Mouse (Mus musculus) testis, adult 2 months (tissue): ENCODE results near the gene Cdt1. TPM values are rescaled to one million over a fixed set of nuclear protein-coding genes. Genes with fewer than 3 reads are reported as not detected.

ENCODE experiments used
- H3K27ac ChIP-seq: fragments of 200-500 bp; 2 replicates; pipeline ENCODE4 v1.5.1; 2012; ENCODE audit warnings: low read depth, low read length; ENCODE audit not compliant: control insufficient read depth, insufficient read depth
- H3K27me3 ChIP-seq: fragments of 200-500 bp; 2 replicates; pipeline ENCODE4 v1.6.1; 2012; ENCODE audit warnings: mild to moderate bottlenecking, low read length, moderate library complexity; ENCODE audit not compliant: control insufficient read depth, insufficient read depth
- H3K36me3 ChIP-seq: fragments of 200-500 bp; 2 replicates; pipeline ENCODE4 v1.6.1; 2012; ENCODE audit warnings: mild to moderate bottlenecking, low read length; ENCODE audit not compliant: control insufficient read depth, insufficient read depth
- H3K4me1 ChIP-seq: fragments of 200-500 bp; 2 replicates; pipeline ENCODE4 v1.6.1; 2012; ENCODE audit warnings: low read length; ENCODE audit not compliant: control insufficient read depth, insufficient read depth
- H3K4me3 ChIP-seq: fragments of 200-500 bp; 2 replicates; pipeline ENCODE4 v1.5.1; 2012; ENCODE audit warnings: low read depth, mild to moderate bottlenecking, low read length, moderate library complexity, mixed read lengths; ENCODE audit not compliant: control insufficient read depth
- CTCF ChIP-seq: fragments of 200-500 bp; IDR thresholded peaks from 2 replicates; pipeline ENCODE4 v1.5.1; 2012; ENCODE audit warnings: low read depth, mild to moderate bottlenecking, inconsistent platforms, low read length, moderate library complexity; ENCODE audit not compliant: control insufficient read depth, insufficient read depth, insufficient replicate concordance
- POLR2A ChIP-seq: fragments of 200-500 bp; IDR thresholded peaks from 2 replicates; pipeline ENCODE4 v1.6.1; 2012; ENCODE audit warnings: low read depth, mild to moderate bottlenecking, inconsistent platforms, low read length, moderate library complexity; ENCODE audit not compliant: control insufficient read depth
- polyA plus RNA-seq: library from polyadenylated mRNA; depleted of rRNA; stranded (reverse); fragments of >200 nt; gene quantifications from 2 replicates; pipeline ENCODE4 v1.2.3, GENCODE M21; 2012

Cdt1 gene
- polyA plus RNA-seq, 1 experiment = 4.5 TPM

DNA sequence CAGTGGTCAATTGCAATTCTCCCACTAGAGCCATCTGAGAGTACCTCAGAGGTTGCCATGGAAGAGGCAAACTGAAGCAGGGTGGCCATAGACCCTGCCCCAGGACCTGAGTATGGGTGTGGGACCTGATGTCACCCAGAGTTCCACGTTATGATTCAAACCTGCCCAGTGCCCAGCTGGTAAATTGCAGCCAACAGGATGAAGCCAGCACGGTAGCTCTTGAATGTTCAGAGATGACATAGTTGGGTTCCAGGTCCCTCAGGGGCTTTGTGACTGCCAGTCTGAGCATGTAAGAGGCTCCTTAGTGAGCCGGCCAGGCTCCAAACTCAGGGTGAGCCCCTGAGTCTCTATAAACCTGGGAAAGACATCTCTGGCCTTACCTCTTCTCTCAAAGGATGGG lies 41.7 kb upstream of the Cdt1 start:
- Histone ChIP-seq H3K27me3 (no peaks in the 10 kb centered on the region), H3K27ac (no peak overlapping the region), H3K36me3 (no peaks in the 10 kb centered on the region), H3K4me1 (no peaks in the 10 kb centered on the region; the same call in 1 of the 2 replicates), H3K4me3 (no peak overlapping the region)
- TF ChIP-seq CTCF (no peak), POLR2A (no peak)

DNA sequence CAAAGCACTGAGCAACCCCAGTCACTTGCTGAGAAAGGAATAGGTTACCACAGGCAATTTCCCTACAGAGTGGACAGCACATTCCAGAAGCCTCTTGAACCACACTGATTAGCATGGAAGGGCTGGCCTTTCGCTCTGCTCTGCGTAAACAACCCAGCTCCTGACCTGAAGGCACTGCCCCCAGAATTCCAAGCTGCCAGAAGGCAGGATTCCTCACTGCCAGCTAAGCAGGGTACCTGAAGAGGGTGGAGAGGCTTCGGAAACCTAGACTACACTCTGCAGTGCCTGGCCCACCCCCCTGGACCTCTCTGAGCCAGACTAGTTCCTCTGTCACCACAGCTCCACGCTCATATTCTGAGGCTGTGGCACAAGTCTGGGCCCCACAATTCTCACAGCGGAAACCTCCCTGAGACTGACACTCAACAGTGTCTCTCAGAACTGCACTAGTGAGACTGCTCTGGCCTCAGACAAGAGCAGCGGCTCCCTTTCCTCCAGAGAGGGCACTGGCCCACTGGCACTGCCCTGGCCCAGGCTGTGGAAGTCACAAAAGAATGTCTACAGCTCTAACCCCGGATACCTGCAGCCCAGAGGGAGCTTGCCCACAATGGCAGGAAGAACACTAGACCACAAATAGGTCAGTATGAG lies 41.2 kb upstream of the Cdt1 start:
- H3K4me1 ChIP-seq = no peaks in the 10 kb centered on the region; the same call in 1 of the 2 replicates
- no peak overlapping the region for H3K4me3 ChIP-seq
- H3K36me3 ChIP-seq = no peaks in the 10 kb centered on the region
- no peaks in the 10 kb centered on the region for H3K27me3 ChIP-seq
- no peak for TF ChIP-seq POLR2A
- no peak for TF ChIP-seq CTCF
- H3K27ac ChIP-seq = no peak overlapping the region

DNA sequence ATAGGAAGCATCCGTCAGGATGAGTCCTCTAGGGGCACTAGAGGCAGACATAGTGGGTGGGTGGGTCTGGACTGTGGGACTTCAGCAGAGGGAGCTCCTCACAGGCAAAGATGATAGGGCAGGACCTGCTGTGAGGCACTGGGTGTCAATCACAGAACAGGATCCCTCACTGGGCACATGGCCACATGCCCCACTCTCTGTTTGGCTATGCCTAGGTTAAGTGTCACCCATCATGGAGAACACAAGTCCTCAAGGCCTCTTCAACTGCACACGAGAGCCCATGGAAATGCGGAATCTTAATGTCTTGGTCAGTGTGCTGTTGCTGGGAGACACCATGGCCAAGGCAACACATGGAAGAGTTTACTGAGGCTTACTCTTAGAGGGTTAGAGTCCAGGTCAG lies 39.9 kb upstream of the Cdt1 start:
- no peak for TF ChIP-seq POLR2A
- no peak for TF ChIP-seq CTCF
- H3K4me3 ChIP-seq = peak overlapping the region; percentile 52

DNA sequence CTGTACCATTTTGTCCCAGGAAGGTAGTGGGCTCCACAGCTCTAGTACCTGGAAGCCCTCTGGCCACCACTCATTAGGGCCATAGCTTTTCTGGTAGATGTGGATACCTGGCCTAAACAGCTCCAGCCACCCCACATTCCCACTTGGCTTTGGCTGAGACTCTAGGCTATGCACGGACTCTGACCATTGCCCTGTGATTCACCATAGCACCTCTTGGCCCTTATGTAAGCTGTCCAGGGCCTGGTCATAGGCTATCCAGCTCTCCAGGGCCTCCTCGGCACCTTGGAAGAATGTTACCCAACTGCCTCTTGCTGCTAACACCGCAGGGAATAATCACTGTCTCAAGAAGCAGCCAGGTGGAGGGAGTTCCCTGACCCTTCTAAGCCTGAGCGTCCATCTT lies 38.7 kb upstream of the Cdt1 start:
- no peaks in the 10 kb centered on the region for H3K27me3 ChIP-seq
- TF ChIP-seq POLR2A (no peak), CTCF (no peak)
- no peak overlapping the region for H3K4me3 ChIP-seq
- no peaks in the 10 kb centered on the region for H3K36me3 ChIP-seq
- H3K4me1 ChIP-seq = no peaks in the 10 kb centered on the region; the same call in 1 of the 2 replicates
- H3K27ac ChIP-seq = no peak overlapping the region

More for the DNA sequence above, 39.9 kb upstream of the Cdt1 start:
- Histone ChIP-seq H3K4me1 (no peaks in the 10 kb centered on the region; the same call in 1 of the 2 replicates), H3K27ac (no peak overlapping the region), H3K27me3 (no peaks in the 10 kb centered on the region), H3K36me3 (no peaks in the 10 kb centered on the region)

DNA sequence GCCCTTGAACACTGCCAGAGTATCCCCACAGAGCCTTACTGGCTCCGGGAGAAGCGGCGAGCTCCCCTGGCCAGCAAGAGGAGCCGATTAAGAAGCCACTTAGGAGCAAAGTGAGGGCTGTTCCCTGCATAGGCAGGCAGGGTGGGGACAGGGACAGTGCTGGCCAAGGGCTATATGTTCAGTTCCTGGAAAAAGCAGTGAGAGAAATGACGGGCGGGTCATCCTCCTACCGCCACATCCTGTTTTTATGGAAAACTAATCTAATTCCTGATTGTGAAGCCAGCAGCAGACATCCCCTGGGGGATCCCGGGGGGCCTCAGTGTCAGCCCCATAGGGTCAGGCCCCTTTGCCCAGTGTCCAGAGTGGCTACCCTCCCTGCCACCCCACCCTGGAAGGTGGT lies 36.5 kb upstream of the Cdt1 start:
- H3K4me3 ChIP-seq = no peak overlapping the region
- no peaks in the 10 kb centered on the region for H3K36me3 ChIP-seq
- TF ChIP-seq CTCF = no peak
- no peak for TF ChIP-seq POLR2A
- no peaks in the 10 kb centered on the region; the same call in 1 of the 2 replicates for H3K4me1 ChIP-seq
- H3K27me3 ChIP-seq = no peaks in the 10 kb centered on the region
- no peak overlapping the region for H3K27ac ChIP-seq

DNA sequence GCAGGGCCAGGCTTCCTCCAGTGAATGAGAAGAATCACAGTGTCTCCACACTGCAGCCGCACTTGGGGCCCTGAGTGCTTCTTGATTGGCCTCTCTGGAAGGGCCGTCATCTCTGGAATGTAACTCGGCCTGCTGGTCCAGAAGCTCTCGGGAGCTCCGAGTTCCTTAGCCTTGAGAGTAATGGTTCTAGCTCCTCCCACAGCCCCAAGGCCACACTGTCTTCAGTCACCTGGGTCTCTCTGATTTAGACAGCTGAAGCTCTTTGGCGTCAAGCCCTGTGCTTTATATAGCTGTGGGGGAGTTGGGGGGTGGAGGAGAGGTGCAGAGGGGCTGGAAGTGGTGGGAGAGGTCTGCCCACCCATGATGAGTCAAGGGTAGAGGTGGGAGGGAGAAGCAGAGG lies 30.8 kb upstream of the Cdt1 start:
- Histone ChIP-seq H3K27ac (peak overlapping the region; percentile 52), H3K4me1 (peaks cover 8% of the 10 kb centered on the region), H3K36me3 (no peaks in the 10 kb centered on the region), H3K4me3 (no peak overlapping the region), H3K27me3 (no peaks in the 10 kb centered on the region)
- TF ChIP-seq CTCF (no peak), POLR2A (no peak)

DNA sequence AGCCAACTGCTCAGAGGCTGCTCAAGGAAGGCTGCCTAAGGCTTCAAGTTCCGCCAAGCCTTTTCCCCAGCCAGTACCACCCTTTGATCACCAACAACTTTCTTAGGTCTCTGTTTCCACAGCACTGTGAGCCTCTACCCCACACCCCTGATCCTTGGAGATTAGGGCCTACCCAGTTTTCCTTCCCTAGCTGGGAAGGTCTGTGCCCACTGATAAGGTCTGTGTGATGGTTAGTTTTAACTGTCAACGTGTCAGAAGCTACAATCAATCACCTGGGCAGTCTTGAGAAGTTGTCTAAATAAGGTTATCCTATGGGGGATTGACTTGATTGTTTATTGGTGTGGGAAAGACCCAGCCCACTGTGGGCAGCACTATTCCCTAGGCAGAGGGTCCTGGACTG lies 30.0 kb upstream of the Cdt1 start:
- Histone ChIP-seq H3K36me3 (no peaks in the 10 kb centered on the region), H3K27me3 (no peaks in the 10 kb centered on the region), H3K4me1 (peaks cover 8% of the 10 kb centered on the region), H3K4me3 (no peak overlapping the region), H3K27ac (no peak overlapping the region)
- no peak for TF ChIP-seq CTCF
- TF ChIP-seq POLR2A = no peak
